Mouse (Mus musculus) thymus, postnatal 36 days (tissue): Measurements from ENCODE around the gene Klhl31.
A peak's percentile ranks its signal among the peaks of the same experiment; 100 is the strongest.

Experiments
- DNase-seq, 2 experiments: peaks; one replicate each; pipeline ENCODE4 v3.0.0; 2022; ENCODE audit warnings: mixed read lengths in 2 of 2

Gene Klhl31

GRCm38 (mm10) chr9:77636450-77636951 lies at the start of gene Klhl31:
Gene Klhl31, plus strand, starts transcription at chr9:77636500.
- no peak for DNase-seq

GRCm38 (mm10) chr9:77586806-77587591 lies 49.3 kb upstream of the Klhl31 start:
- DNase-seq, result no peak

GRCm38 (mm10) chr9:77587616-77588015 lies 48.7 kb upstream of the Klhl31 start:
- DNase-seq, result no peak

- DNase-seq, result no peak
Observed at GRCm38 (mm10) chr9:77589496-77589895, 46.8 kb upstream of the Klhl31 start.

GRCm38 (mm10) chr9:77592423-77592822 lies 43.9 kb upstream of the Klhl31 start:
- peak; percentile 70 to 75 for DNase-seq

GRCm38 (mm10) chr9:77595006-77595626 lies 41.2 kb upstream of the Klhl31 start:
- no peak for DNase-seq

- peak; percentile 58 to 74 for DNase-seq
Observed at GRCm38 (mm10) chr9:77596355-77596754, 39.9 kb upstream of the Klhl31 start.

- DNase-seq, result no peak
Observed at GRCm38 (mm10) chr9:77598560-77598959, 37.7 kb upstream of the Klhl31 start.

- DNase-seq, result no peak
Observed at GRCm38 (mm10) chr9:77602302-77603266, 33.7 kb upstream of the Klhl31 start.

GRCm38 (mm10) chr9:77603965-77604509 lies 32.3 kb upstream of the Klhl31 start:
- no peak for DNase-seq

GRCm38 (mm10) chr9:77607295-77607694 lies 29.0 kb upstream of the Klhl31 start:
- DNase-seq, result no peak

- peak; percentile 38 to 39 for DNase-seq
Observed at GRCm38 (mm10) chr9:77607840-77608239, 28.5 kb upstream of the Klhl31 start.

- no peak for DNase-seq
Observed at GRCm38 (mm10) chr9:77610811-77611210, 25.5 kb upstream of the Klhl31 start.

GRCm38 (mm10) chr9:77612349-77612748 lies 24.0 kb upstream of the Klhl31 start:
- no peak for DNase-seq

GRCm38 (mm10) chr9:77615868-77616267 lies 20.4 kb upstream of the Klhl31 start:
- DNase-seq, result no peak

- DNase-seq, result no peak
Observed at GRCm38 (mm10) chr9:77616796-77617195, 19.5 kb upstream of the Klhl31 start.

GRCm38 (mm10) chr9:77617751-77618150 lies 18.5 kb upstream of the Klhl31 start:
- DNase-seq, result no peak

GRCm38 (mm10) chr9:77618392-77618791 lies 17.9 kb upstream of the Klhl31 start:
- no peak for DNase-seq

- DNase-seq, result no peak
Observed at GRCm38 (mm10) chr9:77620077-77620476, 16.2 kb upstream of the Klhl31 start.

- DNase-seq, result no peak
Observed at GRCm38 (mm10) chr9:77620482-77620881, 15.8 kb upstream of the Klhl31 start.

- no peak for DNase-seq
Observed at GRCm38 (mm10) chr9:77622874-77623273, 13.4 kb upstream of the Klhl31 start.

- DNase-seq, result no peak
Observed at GRCm38 (mm10) chr9:77623318-77624050, 12.8 kb upstream of the Klhl31 start.
